Mouse (Mus musculus) frontal cortex, postnatal 25 days (tissue): ENCODE results near the gene Rara.
A peak's percentile ranks its signal among the peaks of the same experiment; 100 is the strongest.
"Not testable (repeated sequence)": the region's sequence is repeated elsewhere in the genome, so short reads cannot be mapped to it uniquely, and the experiment has no call there.

Experiments used
- DNase-seq, 2 experiments: peaks; one replicate each; pipeline ENCODE4 v3.0.0; 2022; ENCODE audit warnings: low spot score in 2 of 2

Gene Rara

DNA sequence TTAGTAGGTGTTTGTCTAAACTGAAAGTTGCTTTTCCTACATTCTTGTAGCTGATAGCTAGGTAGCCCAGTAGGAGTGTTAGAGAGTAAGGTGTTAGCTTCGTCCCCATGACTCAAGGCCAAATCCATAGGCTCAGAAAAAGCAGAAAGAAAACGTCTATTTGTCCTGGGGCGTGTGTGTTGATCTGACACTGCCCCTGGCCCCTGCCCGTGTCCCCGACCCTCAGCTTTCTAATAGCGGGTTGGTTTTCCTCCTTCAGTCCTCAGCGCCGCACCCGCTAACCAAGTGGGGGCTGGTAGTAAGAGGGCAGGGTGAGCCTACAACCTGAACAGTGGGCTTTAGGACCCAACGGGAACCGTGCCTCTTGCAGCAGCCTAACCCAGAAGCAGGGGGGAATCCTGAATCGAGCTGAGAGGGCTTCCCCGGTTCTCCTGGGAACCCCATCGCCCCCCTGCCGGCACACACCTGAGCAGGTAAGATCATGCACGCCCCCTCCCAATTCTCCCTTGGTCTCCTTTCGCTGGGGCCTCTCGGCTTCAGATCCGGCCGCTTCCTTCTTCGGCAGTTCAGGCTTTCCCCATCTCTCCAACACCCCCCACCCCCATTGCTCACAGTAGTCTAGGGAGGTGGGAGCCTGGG lies at the start of gene Rara:
TSS of gene Rara (plus strand) at position 381 of the 639 bp plus-strand sequence.
- no peak for DNase-seq

GRCm38 (mm10) chr11:98887703-98888102 lies 39.9 kb upstream of the Rara start:
- no peak for DNase-seq

- no peak for DNase-seq
Observed at GRCm38 (mm10) chr11:98889077-98889476, 38.5 kb upstream of the Rara start.

GRCm38 (mm10) chr11:98889977-98890376 lies 37.6 kb upstream of the Rara start:
- DNase-seq: no peak

GRCm38 (mm10) chr11:98892426-98892825 lies 35.2 kb upstream of the Rara start:
- DNase-seq: no peak

GRCm38 (mm10) chr11:98900529-98901125 lies 27.0 kb upstream of the Rara start:
- DNase-seq: no peak

GRCm38 (mm10) chr11:98902621-98903245 lies 24.9 kb upstream of the Rara start:
- no peak for DNase-seq

DNA sequence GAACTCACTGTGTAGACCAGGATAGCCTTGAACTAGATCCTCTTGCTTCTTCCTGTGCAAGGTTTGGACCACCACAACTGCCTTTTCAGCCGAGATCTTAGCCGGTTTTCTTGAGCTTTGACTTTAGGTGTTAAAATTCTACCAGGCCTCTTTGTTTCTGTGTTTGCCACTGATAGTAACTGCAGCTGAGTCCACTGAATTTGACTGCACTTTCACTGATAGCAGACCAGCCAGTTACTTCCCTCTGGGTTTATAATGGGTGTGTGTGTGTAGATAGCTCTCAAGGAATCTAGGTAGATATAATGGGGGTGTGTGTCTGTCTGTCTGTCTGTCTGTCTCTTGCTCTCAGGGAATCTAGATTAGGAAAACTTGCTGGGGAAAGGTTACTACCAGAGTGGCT lies 23.0 kb upstream of the Rara start:
- no peak for DNase-seq

DNA sequence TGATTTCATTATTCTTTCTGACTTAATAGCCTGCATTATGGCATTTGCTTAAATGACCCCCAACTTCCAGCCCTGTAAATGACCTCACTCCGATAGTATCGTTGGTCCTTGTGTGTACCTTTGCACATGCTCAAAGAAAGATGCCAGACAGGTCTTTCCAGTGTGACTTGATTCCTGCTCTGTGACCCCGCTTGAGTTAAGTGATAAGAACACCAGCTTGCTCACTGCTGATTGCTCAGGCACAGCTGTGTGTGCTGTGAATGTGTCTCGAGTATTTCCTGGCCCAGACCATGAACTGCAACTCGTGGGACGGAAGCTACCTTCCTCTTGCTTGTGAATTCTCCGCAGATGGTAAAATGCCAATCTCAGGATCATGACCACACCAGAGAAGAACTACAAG lies 22.6 kb upstream of the Rara start:
- no peak for DNase-seq

DNA sequence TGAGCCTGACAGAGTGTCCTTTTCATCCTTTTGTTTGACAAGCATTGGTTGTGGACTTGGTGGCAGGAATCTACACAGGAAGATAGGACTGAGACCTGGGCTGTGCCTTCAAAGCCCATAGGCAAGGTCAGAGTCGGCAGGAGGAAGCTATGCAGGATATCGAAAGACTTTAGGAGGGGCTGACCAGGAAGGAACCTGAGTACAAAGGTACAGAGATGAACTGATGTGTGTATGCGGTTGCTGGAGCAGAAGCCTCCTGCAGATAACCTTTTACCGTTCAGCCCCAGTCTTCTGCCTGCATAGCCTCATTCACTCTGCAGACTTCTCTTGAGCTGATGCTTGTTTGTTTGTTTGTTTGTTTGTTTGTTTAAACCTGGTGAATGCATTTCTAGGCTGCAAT lies 22.0 kb upstream of the Rara start:
- DNase-seq: no peak

DNA sequence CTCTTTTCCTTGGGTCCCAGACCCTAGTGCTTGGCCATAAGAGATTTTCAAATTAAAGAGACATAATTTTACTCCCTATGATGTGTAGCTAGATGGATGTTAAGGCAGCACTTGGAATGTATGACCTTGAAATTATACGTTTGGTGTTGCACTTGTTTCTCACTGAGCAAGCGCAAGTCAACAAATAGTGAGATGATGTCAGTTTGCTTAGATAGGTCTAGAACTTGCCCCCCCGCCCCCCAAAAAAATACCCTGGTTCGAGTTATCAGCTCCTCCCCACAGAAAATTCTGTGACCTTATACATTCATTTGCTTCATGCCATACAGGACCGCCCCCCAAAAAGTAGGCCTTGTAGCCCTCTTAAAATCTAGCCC lies 20.6 kb upstream of the Rara start:
- DNase-seq: no peak

GRCm38 (mm10) chr11:98907437-98908173 lies 20.0 kb upstream of the Rara start, which contains the start of gene Cdc6:
Gene Cdc6 (plus strand): TSS chr11:98907801.
- peak; percentile 80 to 83 for DNase-seq

- DNase-seq: peak in 1 of 2 experiments; percentile 60
Observed at GRCm38 (mm10) chr11:98909654-98910053, 18.0 kb upstream of the Rara start.

GRCm38 (mm10) chr11:98910415-98910814 lies 17.2 kb upstream of the Rara start:
- DNase-seq: no peak

GRCm38 (mm10) chr11:98911498-98911897 lies 16.1 kb upstream of the Rara start:
- DNase-seq: no peak

- DNase-seq: no peak
Observed at GRCm38 (mm10) chr11:98914196-98914595, 13.4 kb upstream of the Rara start.

GRCm38 (mm10) chr11:98916376-98916775 lies 11.2 kb upstream of the Rara start:
- not testable (repeated sequence) for DNase-seq

GRCm38 (mm10) chr11:98917428-98918005 lies 10.1 kb upstream of the Rara start:
- no peak for DNase-seq

- DNase-seq: no peak
Observed at GRCm38 (mm10) chr11:98918231-98918630, 9.4 kb upstream of the Rara start.

GRCm38 (mm10) chr11:98919009-98919408 lies 8.6 kb upstream of the Rara start:
- DNase-seq: no peak

GRCm38 (mm10) chr11:98921813-98922212 lies 5.8 kb upstream of the Rara start:
- not testable (repeated sequence) for DNase-seq

DNA sequence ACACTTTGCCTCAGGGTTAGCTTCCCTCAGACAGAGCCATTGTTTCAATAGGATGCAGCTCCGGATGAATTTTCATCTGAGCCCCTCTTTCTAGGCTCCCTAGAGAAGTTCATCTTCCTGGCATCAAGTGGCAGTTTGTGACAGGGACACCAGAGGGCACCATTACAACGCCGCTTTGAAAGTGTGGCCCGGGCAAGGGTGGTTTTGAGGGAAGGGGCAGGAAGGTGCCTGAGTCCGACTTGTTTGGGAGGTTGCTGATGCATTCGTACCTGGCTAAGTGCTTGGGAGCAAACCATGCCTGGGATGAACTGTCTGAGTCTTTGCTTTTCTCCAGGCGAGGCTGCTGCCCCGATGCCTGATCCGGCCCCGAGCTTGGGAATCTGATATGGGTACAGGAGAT lies 5.3 kb upstream of the Rara start:
- DNase-seq: peak in 1 of 2 experiments; percentile 44
